Mouse (Mus musculus): ENCODE results near the gene Ptgs1. TPM values are rescaled to one million over a fixed set of nuclear protein-coding genes. Genes with fewer than 3 reads are reported as not detected.

Gene Ptgs1
- polyA plus RNA-seq, 1 experiment, result 16.0 TPM

DNA sequence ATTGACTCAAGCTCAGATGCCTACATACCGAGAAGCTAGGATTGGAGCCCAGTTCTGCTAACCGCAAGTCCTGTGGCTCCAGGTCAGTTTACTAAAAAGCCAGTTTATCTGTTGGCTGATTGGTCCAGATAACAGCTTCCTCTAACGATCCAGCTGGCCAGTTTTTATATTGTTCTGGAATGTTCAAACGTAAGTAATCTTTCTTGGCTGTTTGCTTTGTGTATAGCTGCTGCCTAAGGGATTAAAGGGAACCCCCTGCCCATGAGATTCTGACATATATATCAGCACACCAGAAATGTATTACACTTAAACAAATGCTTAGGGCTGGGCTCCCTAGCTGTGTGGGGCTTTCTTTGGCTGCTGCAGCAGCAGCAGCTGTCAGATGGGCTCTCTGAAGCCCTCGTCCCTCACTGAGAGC lies 13.7 kb downstream of the Ptgs1 start:
- no peak for DNase-seq (ENCODE audit: extremely low spot score in 1 of 2, low spot score in 1 of 2)

GRCm38 (mm10) chr2:36244705-36245104 lies 14.5 kb downstream of the Ptgs1 start:
- DNase-seq (ENCODE audit: extremely low spot score in 1 of 2, low spot score in 1 of 2), result no peak

DNA sequence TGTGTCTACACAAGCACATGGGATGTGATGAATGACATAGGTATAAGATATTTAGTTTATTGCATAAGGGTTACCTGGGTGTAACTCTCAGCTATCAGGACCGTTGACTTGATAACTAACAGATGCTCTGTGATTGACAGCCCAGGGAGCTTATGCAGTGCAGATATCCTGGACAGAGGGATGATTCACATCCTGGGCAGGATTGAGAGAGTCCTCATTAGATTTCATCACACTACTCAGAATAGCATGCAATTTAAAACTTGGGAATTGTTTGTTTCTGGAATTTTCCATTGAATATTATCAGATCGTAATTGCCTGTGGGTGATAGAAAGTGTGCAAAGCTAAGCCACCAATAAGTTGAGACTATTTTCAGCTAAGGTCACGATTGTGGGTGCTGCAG lies 17.7 kb downstream of the Ptgs1 start:
- DNase-seq (ENCODE audit: extremely low spot score in 1 of 2, low spot score in 1 of 2), result no peak

DNA sequence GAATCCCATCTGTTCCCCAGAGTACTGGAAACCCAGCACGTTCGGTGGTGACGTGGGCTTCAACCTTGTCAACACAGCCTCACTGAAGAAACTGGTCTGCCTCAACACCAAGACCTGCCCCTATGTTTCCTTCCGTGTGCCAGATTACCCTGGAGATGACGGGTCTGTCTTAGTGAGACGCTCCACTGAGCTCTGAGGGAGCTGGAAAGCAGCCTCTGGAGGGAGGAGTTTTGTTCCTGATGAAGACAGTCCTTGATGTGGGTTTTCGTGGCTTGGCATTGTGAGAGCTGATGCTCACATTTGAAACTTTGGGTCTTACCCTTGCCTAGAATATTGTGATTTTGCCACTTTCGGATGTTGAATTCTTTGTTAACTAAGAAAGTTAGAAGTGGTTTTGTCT lies 20.9 kb downstream of the Ptgs1 start:
- no peak for DNase-seq (ENCODE audit: extremely low spot score in 1 of 2, low spot score in 1 of 2)

DNA sequence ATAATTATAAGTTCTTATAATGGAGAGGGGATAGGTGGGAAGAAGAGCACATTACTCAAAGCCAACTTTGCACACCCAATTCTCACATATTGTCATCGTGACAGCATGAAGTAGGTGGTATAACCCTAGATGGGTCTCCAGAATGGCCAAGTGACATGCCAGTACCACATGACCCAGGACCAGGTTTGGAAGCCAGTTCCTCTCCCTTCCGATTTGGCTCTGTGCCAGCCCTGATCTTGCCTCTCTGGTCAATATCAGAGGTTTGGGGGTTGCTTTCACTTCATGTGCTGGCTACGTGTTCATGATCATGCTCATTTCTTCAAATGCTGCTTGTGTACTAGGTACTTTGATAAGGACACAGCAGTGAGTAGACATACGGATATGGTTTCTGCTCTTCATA lies 22.3 kb downstream of the Ptgs1 start:
- DNase-seq (ENCODE audit: extremely low spot score in 1 of 2, low spot score in 1 of 2), result no peak

DNA sequence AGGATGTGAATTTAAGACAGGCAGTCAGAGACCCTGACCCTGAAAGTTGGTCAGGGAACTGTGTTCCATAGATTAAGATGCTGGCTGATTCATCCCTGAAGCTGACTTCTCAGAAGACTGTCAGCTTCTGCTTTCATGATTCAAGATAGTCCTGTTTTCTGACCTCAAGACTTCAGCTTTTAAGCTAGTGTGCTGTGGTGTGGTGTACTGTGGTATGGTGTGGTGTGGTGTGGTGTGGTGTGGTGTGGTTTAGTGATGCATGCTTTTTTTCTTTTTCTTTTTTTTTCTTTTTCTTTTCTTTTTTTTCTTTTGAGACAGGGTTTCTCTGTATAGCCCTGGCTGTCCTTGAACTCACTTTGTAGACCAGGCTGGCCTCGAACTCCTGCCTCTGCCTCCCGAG lies 24.2 kb downstream of the Ptgs1 start:
- DNase-seq (ENCODE audit: extremely low spot score in 1 of 2, low spot score in 1 of 2), result no peak

DNA sequence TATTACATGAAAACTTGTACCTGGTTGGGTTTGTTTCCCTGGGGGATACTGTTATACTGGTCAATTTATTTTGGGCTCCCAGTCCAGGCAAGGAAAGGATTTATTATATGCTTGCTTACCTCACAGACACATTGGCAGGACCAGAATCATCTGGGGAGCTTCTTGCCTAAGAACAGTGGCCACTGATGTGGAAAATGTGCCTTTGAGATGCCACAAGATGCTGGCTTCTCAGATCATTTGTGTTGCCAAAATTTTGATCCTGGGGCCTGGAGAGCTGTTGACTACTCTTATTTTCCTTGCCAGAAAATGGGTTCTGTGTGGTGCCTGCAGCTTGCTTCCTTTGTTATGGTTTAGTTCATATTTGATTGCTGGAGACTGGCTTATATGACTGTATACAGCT lies 26.7 kb downstream of the Ptgs1 start:
- no peak for DNase-seq (ENCODE audit: extremely low spot score in 1 of 2, low spot score in 1 of 2)

- DNase-seq (ENCODE audit: extremely low spot score in 1 of 2, low spot score in 1 of 2), result no peak
Measured at GRCm38 (mm10) chr2:36259382-36259781, 29.2 kb downstream of the Ptgs1 start.

DNA sequence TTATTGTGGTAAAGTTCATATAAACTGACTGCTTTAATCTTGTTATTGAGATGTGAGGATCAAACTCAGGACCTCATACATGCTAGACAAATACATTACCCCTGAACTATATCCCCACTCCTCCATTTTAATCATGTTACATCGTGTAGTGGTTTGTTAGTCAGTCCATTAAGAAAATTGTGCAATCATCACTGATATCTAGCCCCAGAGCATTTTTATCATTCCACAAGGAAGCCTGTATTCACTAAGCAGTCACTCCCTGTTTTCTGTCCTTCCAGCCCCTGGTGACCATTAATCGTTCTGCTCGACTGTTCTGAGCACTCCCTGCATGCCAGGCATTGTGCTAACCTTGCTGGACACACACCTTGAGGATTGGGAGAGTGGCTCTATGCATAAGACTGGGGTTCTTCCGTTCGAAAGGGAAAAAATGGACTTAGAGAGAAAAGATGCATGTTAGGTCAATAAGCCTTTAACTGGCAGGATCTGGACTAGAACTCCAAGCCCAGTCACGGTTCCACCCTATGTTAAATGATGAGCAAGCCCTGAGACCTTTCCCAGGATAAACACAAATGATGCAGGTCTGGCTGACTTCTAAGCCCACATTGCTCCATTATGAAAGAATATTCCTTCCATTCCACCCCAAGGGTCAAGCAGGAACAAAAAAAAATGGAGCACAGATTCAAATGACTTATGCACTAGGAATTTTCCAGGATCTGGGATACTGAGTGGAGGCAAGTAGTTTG lies 29.7 kb downstream of the Ptgs1 start:
- no peak for DNase-seq (ENCODE audit: extremely low spot score in 1 of 2, low spot score in 1 of 2)

DNA sequence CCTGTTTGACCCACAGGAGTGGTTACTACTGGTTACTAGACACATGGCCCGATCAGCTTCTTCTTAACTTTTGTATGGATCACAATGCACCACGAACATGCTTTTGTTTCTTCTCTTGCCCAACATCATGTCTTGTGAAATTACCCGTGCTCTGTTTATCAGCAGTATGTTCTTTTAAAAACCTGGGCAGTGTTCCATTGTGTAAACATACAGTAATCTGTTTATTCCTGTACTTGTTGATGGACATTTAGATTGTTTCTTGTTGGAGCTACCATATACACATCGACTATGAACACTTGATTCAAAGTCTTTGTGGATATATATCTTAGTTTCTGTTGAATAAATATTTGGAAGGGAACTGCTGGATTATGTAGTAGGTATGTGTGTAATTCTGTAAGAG lies 31.8 kb downstream of the Ptgs1 start:
- no peak for DNase-seq (ENCODE audit: extremely low spot score in 1 of 2, low spot score in 1 of 2)

GRCm38 (mm10) chr2:36269458-36269857 lies 39.2 kb downstream of the Ptgs1 start:
- DNase-seq (ENCODE audit: extremely low spot score in 1 of 2, low spot score in 1 of 2), result no peak

DNA sequence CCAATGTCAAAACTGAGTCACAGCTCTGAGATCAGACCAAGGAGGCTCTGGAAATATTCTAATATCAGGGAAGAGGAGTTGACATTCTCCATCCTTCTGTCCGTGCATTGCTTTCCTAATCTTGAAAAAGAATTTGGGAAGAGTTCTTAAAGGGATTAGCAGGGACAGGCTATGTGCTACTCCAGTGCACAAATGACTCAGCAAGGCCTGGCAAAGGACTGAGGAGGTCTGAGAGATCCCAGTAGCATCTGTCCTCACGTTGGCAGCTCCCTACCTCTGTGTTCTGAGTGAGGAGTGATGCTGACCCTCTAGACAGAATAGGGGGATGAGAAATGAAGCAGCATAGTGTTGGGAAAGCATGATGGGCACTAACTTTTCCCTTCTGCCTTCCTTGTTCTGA lies 40.0 kb downstream of the Ptgs1 start:
- no peak for DNase-seq (ENCODE audit: extremely low spot score in 1 of 2, low spot score in 1 of 2)

DNA sequence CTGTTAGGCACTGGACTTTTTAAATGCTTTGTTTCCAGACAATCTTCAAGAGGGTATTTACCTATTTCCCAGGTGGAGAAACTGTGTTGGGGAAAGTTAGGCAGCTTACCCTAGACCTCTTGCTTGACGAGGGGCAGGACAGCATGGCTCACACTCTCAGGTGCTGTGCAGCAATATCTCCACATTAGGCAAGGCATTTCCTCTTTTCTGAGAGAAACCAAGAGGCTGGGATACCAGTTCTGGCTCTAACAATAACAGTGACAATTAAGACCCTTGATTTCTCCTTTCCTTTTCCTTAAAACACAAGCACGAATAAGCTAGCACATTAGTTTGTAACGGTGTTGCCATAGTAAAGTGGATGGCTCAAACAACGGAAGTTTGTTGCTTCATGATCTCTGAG lies 40.9 kb downstream of the Ptgs1 start:
- DNase-seq (ENCODE audit: extremely low spot score in 1 of 2, low spot score in 1 of 2), result no peak

DNA sequence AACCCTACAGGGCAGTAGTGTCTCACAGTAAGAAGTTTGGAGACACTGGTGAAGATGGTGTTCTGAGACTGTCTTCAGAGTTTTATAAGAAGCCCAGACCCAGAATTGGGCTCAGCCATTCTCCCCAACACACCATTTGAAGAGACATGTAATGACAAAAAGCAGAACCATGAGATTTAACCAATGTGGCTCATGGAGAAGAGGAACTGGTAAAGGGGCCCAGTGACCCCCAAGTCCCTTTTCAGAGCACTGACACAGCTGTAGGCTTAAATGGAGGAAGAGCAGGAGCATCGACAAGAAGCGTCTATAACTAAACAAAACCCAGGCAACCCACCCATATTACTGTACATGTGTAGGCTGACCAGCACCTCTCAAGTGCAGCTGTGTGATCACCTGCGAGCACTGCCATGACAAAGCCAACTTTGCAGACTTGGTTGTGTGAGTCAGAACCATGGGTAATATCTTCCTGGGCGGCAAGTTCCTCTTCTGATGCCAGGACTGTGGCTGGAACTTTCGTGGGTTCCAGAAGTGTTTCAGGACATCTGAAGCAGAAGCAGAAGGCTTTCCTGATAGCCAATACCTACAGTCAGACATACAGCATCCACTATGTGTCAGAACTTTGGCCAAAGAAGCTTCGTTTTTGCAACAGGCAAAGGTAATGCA lies 42.2 kb downstream of the Ptgs1 start:
- no peak for DNase-seq (ENCODE audit: extremely low spot score in 1 of 2, low spot score in 1 of 2)

GRCm38 (mm10) chr2:36276454-36276853 lies 46.2 kb downstream of the Ptgs1 start:
- DNase-seq (ENCODE audit: extremely low spot score in 1 of 2, low spot score in 1 of 2), result peak; percentile 38 to 86

DNA sequence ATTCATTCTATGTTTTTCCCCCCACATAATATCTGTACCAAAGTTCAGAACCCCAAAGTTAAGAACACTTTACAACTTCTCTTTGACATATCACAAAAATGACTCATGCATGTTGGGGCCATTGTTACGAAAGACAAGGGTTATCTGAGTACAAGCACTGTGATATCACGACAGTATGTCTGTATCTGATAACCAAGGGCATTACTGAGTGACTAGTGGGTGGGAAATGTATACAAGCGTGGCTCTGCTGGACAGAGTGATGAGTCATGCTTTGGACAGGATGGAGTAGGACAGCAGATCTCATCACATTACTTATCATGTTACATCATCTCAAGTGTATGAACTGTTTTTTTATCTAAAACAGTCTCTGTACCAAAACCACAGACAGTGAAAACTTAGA lies 48.5 kb downstream of the Ptgs1 start:
- DNase-seq (ENCODE audit: extremely low spot score in 1 of 2, low spot score in 1 of 2), result no peak

DNA sequence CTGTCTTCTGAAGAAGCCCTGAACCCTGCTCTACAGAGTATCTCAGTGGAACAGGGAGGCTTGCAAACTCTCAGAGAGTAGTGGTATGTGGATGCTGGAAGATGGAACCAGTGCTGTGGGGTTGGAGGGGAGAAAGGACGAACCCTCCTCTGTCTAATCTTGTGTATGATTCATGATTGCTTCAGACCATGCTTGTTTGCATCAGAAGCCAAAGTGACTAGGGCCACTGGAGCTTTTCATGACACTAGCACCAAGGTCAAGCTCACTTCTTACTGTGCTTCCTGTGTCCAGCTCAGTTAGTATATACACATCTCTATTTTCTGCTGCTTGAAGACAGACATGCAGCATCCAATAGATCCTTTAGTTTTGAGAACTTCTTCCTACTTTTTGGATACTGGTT lies 50.9 kb downstream of the Ptgs1 start:
- DNase-seq (ENCODE audit: extremely low spot score in 1 of 2, low spot score in 1 of 2), result no peak

GRCm38 (mm10) chr2:36282301-36282700 lies 52.1 kb downstream of the Ptgs1 start:
- DNase-seq (ENCODE audit: extremely low spot score in 1 of 2, low spot score in 1 of 2), result no peak
